Mouse (Mus musculus) hindbrain, embryonic 13.5 days (tissue): Measurements from ENCODE around the gene Ifitm1. TPM values are rescaled to one million over a fixed set of nuclear protein-coding genes. Genes with fewer than 3 reads are reported as not detected.
A peak's percentile ranks its signal among the peaks of the same experiment; 100 is the strongest.

Experiments used
- ATAC-seq: fragments of 200-750 bp; cut with Nextera tagmentation; 2 replicates; pipeline ENCODE4 v1.8.0; 2017; ENCODE audit warnings: moderate TSS enrichment; ENCODE audit not compliant: low FRiP score
- H3K27ac ChIP-seq: fragments of 300-500 bp; sonication (generic); 2 replicates; pipeline ENCODE4 v1.5.1; 2015; ENCODE audit warnings: inconsistent platforms, mild to moderate bottlenecking, moderate library complexity
- H3K27me3 ChIP-seq: fragments of 300-500 bp; sonication (generic); 2 replicates; pipeline ENCODE4 v1.6.1; 2015; ENCODE audit warnings: mild to moderate bottlenecking, inconsistent platforms
- H3K36me3 ChIP-seq: fragments of 300-500 bp; sonication (generic); 2 replicates; pipeline ENCODE4 v1.6.1; 2015; ENCODE audit warnings: mild to moderate bottlenecking, inconsistent platforms
- H3K4me1 ChIP-seq: fragments of 300-500 bp; sonication (generic); replicated peaks from 2 replicates; pipeline ENCODE4 v1.6.1; 2015; ENCODE audit warnings: inconsistent platforms
- H3K4me2 ChIP-seq: fragments of 300-500 bp; sonication (generic); 2 replicates; pipeline ENCODE4 v1.6.1; 2015; ENCODE audit warnings: inconsistent platforms, mild to moderate bottlenecking, moderate library complexity
- H3K4me3 ChIP-seq: fragments of 300-500 bp; sonication (generic); 2 replicates; pipeline ENCODE4 v1.5.1; 2015; ENCODE audit warnings: mild to moderate bottlenecking, inconsistent platforms
- H3K9ac ChIP-seq: fragments of 300-500 bp; sonication (generic); 2 replicates; pipeline ENCODE4 v1.6.1; 2015; ENCODE audit warnings: mild to moderate bottlenecking, inconsistent platforms
- H3K9me3 ChIP-seq: fragments of 300-500 bp; sonication (generic); 2 replicates; pipeline ENCODE4 v1.6.1; 2016; ENCODE audit warnings: inconsistent platforms
- WGBS: fragments of 180-500 bp; shearing (Covaris S2); methylation state at CpG from one replicate; pipeline ENCODE4 v1.1.7; 2015; 5-methylcytosine and 5-hydroxymethylcytosine counted together
- polyA plus RNA-seq: library from polyadenylated mRNA; unstranded; fragments of >200 nt; fragmentation: Nextera tagmentation; extraction: Ambion mirVana; gene quantifications from 2 replicates; pipeline ENCODE4 v1.2.1, GENCODE M21; 2015

The Ifitm1 gene
- polyA plus RNA-seq, 1 experiment from 2014 or later = 13.6 TPM

- Histone ChIP-seq H3K36me3 (no peaks in the 10 kb centered on the region), H3K9ac (peak overlapping the region; percentile 66; the same call in 1 of the 2 replicates), H3K4me2 (peak overlapping the region; percentile 59), H3K27ac (no peak overlapping the region), H3K9me3 (no peaks in the 10 kb centered on the region), H3K4me1 (peaks cover 19% of the 10 kb centered on the region), H3K4me3 (peak overlapping the region; percentile 44), H3K27me3 (no peaks in the 10 kb centered on the region)
- no peak for ATAC-seq
- WGBS = 59% methylated on average over 9 of the region's 9 CpGs
Measured at GRCm38 (mm10) chr7:140942341-140942740, 24.7 kb upstream of the Ifitm1 start.

- no peaks in the 10 kb centered on the region for H3K36me3 ChIP-seq
- no peak overlapping the region for H3K4me2 ChIP-seq
- H3K4me3 ChIP-seq = no peak overlapping the region
- H3K9me3 ChIP-seq = no peaks in the 10 kb centered on the region
- no peak overlapping the region for H3K9ac ChIP-seq
- H3K27me3 ChIP-seq = no peaks in the 10 kb centered on the region
- no peak overlapping the region for H3K27ac ChIP-seq
- peaks cover 19% of the 10 kb centered on the region for H3K4me1 ChIP-seq
- no peak for ATAC-seq
- WGBS = 95% methylated on average over 10 of the region's 10 CpGs
Measured at GRCm38 (mm10) chr7:140942811-140943210, 24.2 kb upstream of the Ifitm1 start.

GRCm38 (mm10) chr7:140943356-140943755, 23.7 kb upstream of the Ifitm1 start:
- 95% methylated on average over 4 of the region's 4 CpGs for WGBS
- no peak overlapping the region for H3K4me3 ChIP-seq

GRCm38 (mm10) chr7:140944236-140944635, 22.8 kb upstream of the Ifitm1 start:
- Histone ChIP-seq H3K4me1 (peaks cover 19% of the 10 kb centered on the region), H3K9ac (no peak overlapping the region), H3K4me2 (no peak overlapping the region), H3K4me3 (no peak overlapping the region), H3K9me3 (no peaks in the 10 kb centered on the region), H3K27ac (no peak overlapping the region), H3K27me3 (no peaks in the 10 kb centered on the region), H3K36me3 (no peaks in the 10 kb centered on the region)
- no peak for ATAC-seq
- 93% methylated on average over 7 of the region's 7 CpGs for WGBS

More at GRCm38 (mm10) chr7:140943356-140943755, 23.7 kb upstream of the Ifitm1 start:
- Histone ChIP-seq H3K9ac (no peak overlapping the region), H3K9me3 (no peaks in the 10 kb centered on the region), H3K27me3 (no peaks in the 10 kb centered on the region), H3K4me1 (peaks cover 19% of the 10 kb centered on the region), H3K27ac (no peak overlapping the region), H3K4me2 (no peak overlapping the region), H3K36me3 (no peaks in the 10 kb centered on the region)
- ATAC-seq = no peak

- H3K4me1 ChIP-seq = peaks cover 14% of the 10 kb centered on the region
- H3K27me3 ChIP-seq = no peaks in the 10 kb centered on the region
- H3K27ac ChIP-seq = no peak overlapping the region
- no peaks in the 10 kb centered on the region for H3K36me3 ChIP-seq
- H3K4me2 ChIP-seq = no peak overlapping the region
- no peak overlapping the region for H3K9ac ChIP-seq
- WGBS = 90% methylated on average over 5 of the region's 5 CpGs
- H3K4me3 ChIP-seq = no peak overlapping the region
- ATAC-seq = no peak
- H3K9me3 ChIP-seq = no peaks in the 10 kb centered on the region
Measured at GRCm38 (mm10) chr7:140945247-140945646, 21.8 kb upstream of the Ifitm1 start.

- Histone ChIP-seq H3K4me1 (peaks cover 24% of the 10 kb centered on the region), H3K4me2 (no peak overlapping the region), H3K9ac (no peak overlapping the region), H3K9me3 (no peaks in the 10 kb centered on the region), H3K4me3 (no peak overlapping the region), H3K36me3 (no peaks in the 10 kb centered on the region), H3K27me3 (no peaks in the 10 kb centered on the region), H3K27ac (no peak overlapping the region)
- no peak for ATAC-seq
- 93% methylated on average over 10 of the region's 10 CpGs for WGBS
Measured at GRCm38 (mm10) chr7:140946311-140946710, 20.7 kb upstream of the Ifitm1 start.

GRCm38 (mm10) chr7:140946980-140947379, 20.0 kb upstream of the Ifitm1 start:
- H3K4me2 ChIP-seq = no peak overlapping the region
- no peak overlapping the region for H3K27ac ChIP-seq
- ATAC-seq = no peak
- no peaks in the 10 kb centered on the region for H3K27me3 ChIP-seq
- H3K4me3 ChIP-seq = no peak overlapping the region
- H3K9ac ChIP-seq = no peak overlapping the region
- H3K4me1 ChIP-seq = peaks cover 20% of the 10 kb centered on the region
- WGBS = 76% methylated on average over 7 of the region's 7 CpGs
- no peaks in the 10 kb centered on the region for H3K9me3 ChIP-seq
- no peaks in the 10 kb centered on the region for H3K36me3 ChIP-seq

- no peak for ATAC-seq
Measured at GRCm38 (mm10) chr7:140948161-140948560, 18.9 kb upstream of the Ifitm1 start.

GRCm38 (mm10) chr7:140949255-140949654, 17.8 kb upstream of the Ifitm1 start:
- no peak overlapping the region for H3K4me3 ChIP-seq
- H3K4me2 ChIP-seq = no peak overlapping the region
- H3K4me1 ChIP-seq = peaks cover 18% of the 10 kb centered on the region
- H3K27me3 ChIP-seq = no peaks in the 10 kb centered on the region
- H3K9me3 ChIP-seq = no peaks in the 10 kb centered on the region
- H3K9ac ChIP-seq = no peak overlapping the region
- no peak for ATAC-seq
- H3K36me3 ChIP-seq = no peaks in the 10 kb centered on the region
- H3K27ac ChIP-seq = no peak overlapping the region
- WGBS = 88% methylated on average over 6 of the region's 6 CpGs

More at GRCm38 (mm10) chr7:140948161-140948560, 18.9 kb upstream of the Ifitm1 start:
- no peak overlapping the region for H3K9ac ChIP-seq
- no peak overlapping the region for H3K4me3 ChIP-seq
- H3K36me3 ChIP-seq = no peaks in the 10 kb centered on the region
- no peaks in the 10 kb centered on the region for H3K27me3 ChIP-seq
- no peak overlapping the region for H3K27ac ChIP-seq
- WGBS = 87% methylated on average over 8 of the region's 8 CpGs
- H3K4me2 ChIP-seq = no peak overlapping the region
- H3K9me3 ChIP-seq = no peaks in the 10 kb centered on the region
- peaks cover 15% of the 10 kb centered on the region for H3K4me1 ChIP-seq

- Histone ChIP-seq H3K36me3 (no peaks in the 10 kb centered on the region), H3K9me3 (no peaks in the 10 kb centered on the region), H3K27me3 (no peaks in the 10 kb centered on the region), H3K9ac (no peak within 1 kb of the TSS), H3K27ac (no peak within 1 kb of the TSS), H3K4me3 (no peak within 1 kb of the TSS), H3K4me2 (no peak within 1 kb of the TSS), H3K4me1 (peaks cover 25% of the 10 kb centered on the region)
- no peak for ATAC-seq
- WGBS = 77% methylated on average over 16 of the region's 16 CpGs
Measured at GRCm38 (mm10) chr7:140949824-140950530, 17.0 kb upstream of the Ifitm1 start, which contains the start of gene Ifitm5. Ifitm5 (minus strand) TSS chr7:140950291.

- 0 out of 2 replicates have a peak, but pooled peaks cover 2% of the 10 kb centered on the region for H3K27me3 ChIP-seq
- H3K4me2 ChIP-seq = no peak overlapping the region
- H3K4me1 ChIP-seq = peaks cover 30% of the 10 kb centered on the region
- H3K9me3 ChIP-seq = no peaks in the 10 kb centered on the region
- H3K9ac ChIP-seq = no peak overlapping the region
- WGBS = 49% methylated on average over 8 of the region's 8 CpGs
- H3K4me3 ChIP-seq = no peak overlapping the region
- no peak for ATAC-seq
- no peaks in the 10 kb centered on the region for H3K36me3 ChIP-seq
- no peak overlapping the region for H3K27ac ChIP-seq
Measured at GRCm38 (mm10) chr7:140951051-140951450, 16.0 kb upstream of the Ifitm1 start.

- Histone ChIP-seq H3K4me2 (no peak overlapping the region), H3K27ac (no peak overlapping the region), H3K27me3 (0 out of 2 replicates have a peak, but pooled peaks cover 5% of the 10 kb centered on the region), H3K4me3 (no peak overlapping the region), H3K36me3 (no peaks in the 10 kb centered on the region), H3K4me1 (peaks cover 30% of the 10 kb centered on the region), H3K9ac (no peak overlapping the region), H3K9me3 (no peaks in the 10 kb centered on the region)
- WGBS = 77% methylated on average over 6 of the region's 6 CpGs
- ATAC-seq = no peak
Measured at GRCm38 (mm10) chr7:140951765-140952164, 15.3 kb upstream of the Ifitm1 start.

GRCm38 (mm10) chr7:140952441-140952840, 14.6 kb upstream of the Ifitm1 start:
- H3K27ac ChIP-seq = no peak overlapping the region
- no peak overlapping the region for H3K9ac ChIP-seq
- WGBS = 84% methylated on average over 7 of the region's 7 CpGs

More at GRCm38 (mm10) chr7:140952441-140952840, 14.6 kb upstream of the Ifitm1 start:
- Histone ChIP-seq H3K36me3 (no peaks in the 10 kb centered on the region), H3K27me3 (0 out of 2 replicates have a peak, but pooled peaks cover 5% of the 10 kb centered on the region), H3K4me1 (peaks cover 30% of the 10 kb centered on the region), H3K4me2 (no peak overlapping the region), H3K9me3 (no peaks in the 10 kb centered on the region), H3K4me3 (no peak overlapping the region)
- no peak for ATAC-seq
